Mouse (Mus musculus): ENCODE data around the gene AU041133.
"Not testable (repeated sequence)": the region's sequence is repeated elsewhere in the genome, so short reads cannot be mapped to it uniquely, and the experiment has no call there.

Gene AU041133

DNA sequence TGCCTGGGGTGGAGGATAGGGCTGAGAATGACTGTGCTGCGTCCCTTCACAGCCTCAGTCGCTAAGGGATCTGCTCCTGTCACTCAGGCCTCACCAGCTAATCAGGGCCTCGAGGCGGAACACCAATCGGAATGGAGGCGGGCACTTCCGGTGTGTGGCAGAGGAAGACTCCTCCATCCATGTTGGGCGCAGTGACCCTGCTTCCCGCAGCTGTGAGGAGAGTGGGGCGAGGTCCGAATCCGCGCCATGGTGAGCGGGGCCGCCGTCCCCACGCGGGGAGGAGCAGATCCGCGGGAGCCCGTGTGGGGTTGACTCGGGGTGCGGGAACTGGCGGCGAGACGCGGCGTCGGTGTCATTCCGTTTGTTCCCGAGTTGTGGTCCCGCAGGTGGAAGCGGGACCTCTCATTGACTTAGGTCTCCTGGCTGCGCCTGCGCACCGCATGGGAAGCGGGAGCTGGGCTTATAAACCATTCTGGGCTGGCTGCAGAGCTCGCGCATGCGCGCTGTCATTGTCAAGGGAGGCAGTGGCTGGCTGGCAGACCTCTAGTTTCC is at the start of gene AU041133:
Gene AU041133, plus strand, starts transcription at position 164 of the 552 bp plus-strand sequence.
- DNase-seq (ENCODE audit: low spot score), result peak; percentile 94

DNA sequence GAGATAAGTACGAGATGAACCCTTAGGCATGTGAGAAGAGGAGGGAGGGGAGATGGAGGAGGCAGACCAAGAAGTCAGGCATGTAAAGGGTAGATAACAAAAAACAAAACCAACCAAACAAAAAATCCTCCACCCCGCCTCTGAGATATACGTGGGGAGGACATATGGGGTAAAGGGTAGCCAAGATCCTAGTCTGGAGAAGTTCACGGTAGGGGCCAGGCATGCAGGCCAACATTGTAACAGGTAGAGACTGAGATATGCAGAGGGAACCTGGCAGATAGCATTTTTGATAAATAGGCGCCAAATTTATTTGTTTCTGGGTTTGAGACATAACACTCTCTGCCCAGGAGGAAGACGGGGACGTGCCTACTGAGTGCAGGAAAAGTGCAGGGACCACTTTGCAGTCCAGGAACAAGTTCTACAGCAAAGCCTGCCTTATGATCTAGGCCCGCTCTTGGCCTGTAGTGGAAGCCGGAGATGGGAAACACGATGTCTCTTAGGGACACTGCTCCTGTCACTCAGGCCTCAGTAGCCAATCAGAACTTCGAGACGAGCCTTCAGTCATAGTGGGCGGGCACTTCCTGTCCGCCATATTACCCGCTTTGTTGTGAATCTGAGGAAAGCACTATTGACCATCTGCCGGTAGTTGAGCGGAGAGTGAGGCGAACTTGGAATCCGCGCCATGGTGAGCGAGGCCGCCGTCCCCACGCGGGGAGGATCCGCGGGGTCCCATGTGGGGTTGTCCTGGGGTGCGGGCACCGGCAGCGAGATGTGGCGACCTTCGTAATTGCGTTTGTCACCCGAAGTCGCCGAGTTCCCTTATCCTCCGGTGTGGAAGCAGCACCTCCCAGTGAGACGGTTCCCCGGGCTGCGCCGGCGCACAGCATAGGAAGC is 44.8 kb upstream of the AU041133 start, which contains the start of gene BC024063:
Gene BC024063, plus strand, starts transcription at position 626 of the 894 bp plus-strand sequence.
- DNase-seq (ENCODE audit: low spot score), result peak; percentile 70

DNA sequence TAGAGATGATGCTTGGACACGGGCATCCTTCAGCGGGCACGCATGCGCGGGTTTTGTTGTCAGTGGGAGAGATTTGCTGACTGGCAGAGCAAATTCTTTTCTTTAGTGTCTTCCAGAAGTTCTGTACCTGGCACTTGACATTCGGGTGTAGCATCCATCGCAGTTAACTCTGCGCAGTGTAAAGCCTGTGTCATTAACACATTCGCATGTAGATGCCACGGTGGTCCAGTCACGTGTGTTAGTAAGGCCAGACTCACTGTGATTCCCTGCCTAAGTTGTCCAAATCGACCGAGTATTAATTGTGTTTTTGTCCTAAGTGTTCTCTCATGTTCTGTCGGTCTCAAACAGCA is 44.2 kb upstream of the AU041133 start:
- DNase-seq (ENCODE audit: low spot score), result not testable (repeated sequence)

DNA sequence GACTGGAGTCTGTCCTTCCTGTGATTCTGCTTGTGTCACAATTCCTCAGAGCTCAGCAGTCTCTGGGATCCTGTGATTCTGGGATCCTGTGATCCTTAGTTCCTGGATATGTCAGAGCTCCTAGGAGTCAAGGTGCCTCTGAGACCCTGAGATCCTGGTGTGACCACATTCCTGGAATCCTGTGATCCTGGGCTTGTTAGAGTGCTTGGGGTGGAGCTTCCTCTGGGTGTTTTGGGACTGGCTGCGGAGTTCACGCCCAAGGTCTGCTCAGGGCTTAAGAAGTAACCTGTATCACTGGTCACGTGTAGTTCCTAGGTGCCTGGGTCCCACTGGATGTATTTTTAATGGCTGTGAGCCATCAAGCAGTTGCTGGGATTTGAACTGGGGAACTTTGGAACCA is 10.6 kb upstream of the AU041133 start:
- no peak for DNase-seq (ENCODE audit: low spot score)

DNA sequence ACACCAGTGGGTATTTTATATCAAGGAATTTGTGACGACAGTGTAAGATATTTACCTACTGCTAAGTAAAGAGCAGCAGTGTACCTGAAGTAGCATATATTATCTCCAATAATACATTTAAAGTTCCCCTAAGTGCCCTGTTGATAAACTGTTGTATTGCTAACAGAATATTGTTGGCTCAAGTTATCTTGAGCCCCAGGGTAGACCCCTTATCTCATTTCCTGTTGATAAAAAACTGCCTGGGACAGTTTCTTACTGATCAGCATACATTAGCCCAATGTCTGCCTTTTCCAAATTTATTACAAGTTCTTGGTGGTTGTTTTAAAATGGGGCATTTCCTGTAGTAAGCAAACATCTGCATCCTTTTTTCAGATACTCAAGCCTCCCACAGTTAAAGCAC is 17.5 kb downstream of the AU041133 start:
- no peak for DNase-seq (ENCODE audit: low spot score)

DNA sequence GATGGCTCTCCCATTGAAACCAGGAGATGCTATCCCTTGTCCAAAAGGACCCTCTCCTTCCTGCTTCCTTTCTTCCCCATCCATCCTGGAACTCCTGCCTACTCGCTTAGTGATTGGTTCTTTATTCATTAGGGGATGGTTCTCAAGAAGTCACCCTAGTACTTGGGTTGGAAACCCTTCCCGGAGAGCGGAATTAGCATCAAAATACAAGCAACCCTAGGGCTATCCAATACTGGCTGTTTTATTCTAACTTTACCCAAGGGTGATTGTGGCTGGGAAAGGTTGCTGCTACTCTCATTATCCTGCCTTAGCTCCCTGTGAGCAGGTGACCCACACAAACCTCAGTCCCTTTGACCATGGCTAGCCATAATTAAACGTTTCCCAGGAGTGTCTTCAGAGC is 19.8 kb downstream of the AU041133 start:
- no peak for DNase-seq (ENCODE audit: low spot score)

DNA sequence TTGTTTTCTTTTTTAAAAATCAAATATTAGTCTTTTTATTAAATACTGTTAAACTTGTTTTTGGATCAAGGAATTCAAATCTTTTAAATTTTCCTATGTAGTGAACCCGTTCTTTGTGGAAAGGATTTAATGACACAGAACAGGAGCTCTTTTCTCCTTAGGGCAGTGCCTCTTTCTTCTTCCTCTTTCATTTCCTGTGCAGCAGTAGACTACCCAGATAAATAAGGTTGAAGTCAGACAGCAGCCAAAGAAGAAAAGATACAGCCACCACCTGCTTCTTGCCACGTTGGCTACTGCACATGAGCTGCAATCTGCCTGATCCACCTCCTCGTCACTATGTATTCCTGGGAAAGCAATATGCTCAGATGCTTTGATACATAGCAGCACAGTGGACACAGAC is 40.0 kb downstream of the AU041133 start:
- DNase-seq (ENCODE audit: low spot score), result no peak

DNA sequence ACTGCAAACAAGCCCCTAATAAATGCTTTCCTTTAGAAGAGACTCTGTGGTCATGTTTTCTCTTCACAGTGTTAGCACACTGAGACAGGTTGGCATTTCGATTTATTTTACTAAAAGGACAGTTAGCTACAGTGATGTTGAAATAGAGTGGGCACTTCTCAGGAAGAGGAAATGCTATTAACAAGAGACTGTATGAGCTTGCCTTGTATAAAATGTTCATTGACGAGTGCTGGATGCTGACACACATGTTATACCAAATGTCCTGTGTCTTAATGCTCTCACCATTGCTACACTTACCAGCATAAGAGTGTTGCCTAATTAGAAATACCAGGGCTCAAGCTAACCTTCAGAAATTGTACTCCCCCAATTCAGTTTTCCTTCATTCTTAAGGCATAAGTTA is 42.0 kb downstream of the AU041133 start:
- DNase-seq (ENCODE audit: low spot score), result no peak

DNA sequence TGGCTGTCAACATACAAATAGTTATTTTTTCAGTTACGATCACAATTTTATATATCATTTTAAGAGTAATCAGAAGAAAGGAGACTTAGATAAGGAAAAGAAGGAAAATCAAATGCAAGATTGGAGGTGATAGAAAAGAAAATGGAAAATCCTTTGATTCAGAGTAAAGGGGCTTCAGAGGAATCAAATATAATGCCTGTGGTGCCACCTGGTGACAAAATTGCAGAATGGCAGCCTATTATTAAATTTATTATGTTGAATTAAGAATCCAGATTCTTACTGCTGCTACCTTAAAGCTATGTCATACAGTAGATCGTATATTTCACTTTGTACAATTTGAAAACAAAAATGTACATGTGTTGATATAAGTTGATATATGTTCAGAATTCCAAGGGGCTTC is 43.0 kb downstream of the AU041133 start:
- DNase-seq (ENCODE audit: low spot score), result peak; percentile 58

DNA sequence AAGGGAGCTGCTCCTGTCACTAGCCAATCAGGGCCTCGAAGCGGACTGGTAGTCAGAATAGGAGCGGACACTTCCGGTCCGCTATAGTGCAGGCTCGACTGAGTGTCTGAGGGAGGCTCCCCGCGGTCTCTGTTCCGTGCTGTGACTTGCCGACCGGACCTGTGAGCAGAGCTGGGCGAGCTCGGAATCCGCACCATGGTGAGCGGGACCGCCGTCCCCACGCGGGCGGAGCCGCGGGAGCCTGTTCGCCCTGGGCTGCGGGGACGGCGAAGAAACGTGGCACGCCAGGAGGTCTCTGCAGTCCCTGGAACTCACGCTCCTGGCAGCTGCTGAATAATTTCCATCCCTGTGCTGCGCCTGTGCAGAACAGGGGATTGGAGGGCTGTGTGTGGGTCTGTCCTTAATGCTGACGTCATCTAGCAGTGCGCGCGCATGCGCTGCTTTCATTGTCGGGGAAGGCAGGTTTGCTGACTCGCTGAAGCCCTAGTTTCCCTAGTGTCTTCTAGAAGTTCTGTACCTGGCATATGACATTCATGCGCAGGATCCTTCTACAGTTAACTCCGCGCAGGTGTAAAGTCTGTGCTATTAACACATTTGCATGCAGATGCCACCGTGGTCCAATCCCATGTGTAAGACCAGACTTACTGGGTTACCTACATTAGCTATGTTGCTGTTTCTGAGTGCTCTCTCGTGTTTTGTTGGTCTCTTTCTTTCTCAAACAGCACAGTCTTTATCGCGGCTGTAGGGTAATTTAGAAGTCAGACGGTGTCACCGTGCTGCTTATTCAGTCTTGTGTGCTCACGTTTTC is 50.6 kb downstream of the AU041133 start:
- DNase-seq (ENCODE audit: low spot score), result peak; percentile 94
